Mouse (Mus musculus) megakaryocyte-erythroid progenitor cell, adult 5-6 weeks (primary cell): ENCODE data around the gene Cmklr1. TPM values are rescaled to one million over a fixed set of nuclear protein-coding genes. Genes with fewer than 3 reads are reported as not detected.

Source experiments
- ATAC-seq: replicated peaks from 2 replicates; pipeline ENCODE4 v1.8.0; 2016; ENCODE audit warnings: mild to moderate bottlenecking, inconsistent platforms; ENCODE audit not compliant: severe bottlenecking, poor library complexity, low FRiP score, low TSS enrichment
- total RNA-seq, 2 experiments: library from RNA; stranded (forward) in 1 of 2; stranded (reverse) in 1 of 2; fragments of 200-1000, 215-1000 nt in 1 of 2; fragments of >200 nt in 1 of 2; fragmentation: Nextera tagmentation in 1 of 2; gene quantifications; 2 replicates each; pipeline ENCODE4 v1.2.3; 2014 to 2017

The Cmklr1 gene
- total RNA-seq, 2 experiments from 2014 or later: 0.23 to 0.48 TPM

DNA sequence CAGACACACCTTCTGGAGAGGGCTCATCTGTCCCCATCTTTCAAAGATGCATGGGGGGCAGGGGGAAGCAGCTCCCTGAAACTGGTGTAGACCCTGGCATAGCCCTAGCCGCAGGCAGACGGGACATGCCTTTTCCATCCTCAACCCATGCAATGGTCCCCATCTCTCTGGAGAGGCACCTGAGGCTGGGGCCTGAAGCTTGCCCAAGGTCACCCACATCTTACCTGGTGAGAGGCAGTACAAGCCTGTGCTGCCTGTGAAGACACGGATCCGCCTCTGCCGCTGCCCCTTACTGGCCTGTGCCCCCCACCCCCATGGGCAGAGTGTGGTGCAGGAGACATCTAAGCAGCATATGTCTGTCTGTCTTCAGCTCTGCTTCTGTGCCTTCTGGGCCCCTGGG is 23.2 kb downstream of the Cmklr1 start:
- no peak for ATAC-seq

- no peak for ATAC-seq
Measured at GRCm38 (mm10) chr5:113626352-113626751, 23.9 kb downstream of the Cmklr1 start.

- ATAC-seq: no peak
Measured at GRCm38 (mm10) chr5:113625068-113625467, 25.2 kb downstream of the Cmklr1 start.

GRCm38 (mm10) chr5:113623052-113623451 is 27.2 kb downstream of the Cmklr1 start:
- ATAC-seq: no peak

GRCm38 (mm10) chr5:113620999-113621398 is 29.2 kb downstream of the Cmklr1 start:
- no peak for ATAC-seq

- ATAC-seq: no peak
Measured at GRCm38 (mm10) chr5:113620130-113620716, 30.0 kb downstream of the Cmklr1 start.

DNA sequence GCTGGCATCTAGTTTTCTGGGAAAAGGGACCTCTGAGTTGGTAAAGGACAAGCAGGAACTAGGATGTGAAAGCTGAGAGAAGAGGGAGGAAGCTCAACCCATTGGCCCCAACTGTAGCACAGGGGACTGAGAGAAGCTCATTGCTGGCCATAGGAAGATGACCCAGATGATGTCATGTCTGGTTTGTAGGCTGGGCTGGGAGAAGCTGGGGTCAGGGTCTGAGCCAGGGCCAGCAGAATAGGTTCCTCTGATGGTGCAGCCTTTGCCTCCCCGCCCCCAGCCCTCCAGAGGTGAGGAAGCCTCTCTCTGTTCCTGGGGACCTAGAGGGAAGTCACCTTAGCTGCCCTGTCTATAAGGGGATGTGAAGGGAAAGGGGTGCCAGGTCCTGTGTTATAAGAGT is 31.1 kb downstream of the Cmklr1 start:
- no peak for ATAC-seq

GRCm38 (mm10) chr5:113618716-113619115 is 31.5 kb downstream of the Cmklr1 start:
- ATAC-seq: no peak

DNA sequence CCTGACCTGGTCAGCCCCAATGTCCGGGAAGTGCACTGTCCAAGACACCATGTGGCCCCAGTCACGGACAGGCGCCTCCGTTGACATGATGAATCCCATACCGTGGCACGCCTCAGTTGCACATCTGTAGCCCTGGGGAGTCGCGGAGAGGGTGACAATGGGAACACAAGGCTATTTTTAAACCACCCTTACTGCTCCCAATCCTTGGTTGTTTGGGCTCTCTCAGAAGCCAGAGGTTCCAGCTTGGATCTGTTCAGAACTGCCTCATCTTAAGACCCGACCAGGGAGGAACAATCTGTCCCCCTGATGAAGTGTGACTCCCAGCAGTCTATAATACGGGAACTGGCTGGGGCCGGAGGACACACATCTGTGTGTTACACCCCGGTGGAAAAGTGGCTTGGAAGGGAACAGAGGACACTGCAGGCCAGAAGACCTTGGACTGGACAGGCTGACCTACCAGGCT is 38.4 kb downstream of the Cmklr1 start:
- ATAC-seq: no peak

DNA sequence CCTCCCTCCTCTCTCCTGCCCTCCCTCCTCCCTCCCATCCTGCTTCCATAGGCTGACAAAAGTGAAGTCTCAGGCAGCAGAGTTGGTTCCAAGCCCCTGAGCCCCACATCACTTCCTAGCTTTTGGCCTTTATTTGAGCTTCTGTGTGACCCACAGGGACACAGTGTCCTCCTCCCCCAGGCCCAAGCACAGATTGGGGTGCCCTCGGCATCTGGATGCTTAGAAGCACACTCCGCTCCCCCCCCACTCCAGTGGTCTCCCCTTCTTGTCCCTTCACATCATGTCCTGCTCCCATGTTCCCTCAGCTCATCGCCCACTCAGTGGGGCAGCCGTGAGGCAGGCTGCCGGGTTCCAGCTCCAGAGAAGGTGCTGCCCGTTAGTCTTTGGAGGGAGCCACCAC is 39.1 kb downstream of the Cmklr1 start:
- ATAC-seq: no peak

GRCm38 (mm10) chr5:113610490-113610889 is 39.7 kb downstream of the Cmklr1 start:
- ATAC-seq: no peak

DNA sequence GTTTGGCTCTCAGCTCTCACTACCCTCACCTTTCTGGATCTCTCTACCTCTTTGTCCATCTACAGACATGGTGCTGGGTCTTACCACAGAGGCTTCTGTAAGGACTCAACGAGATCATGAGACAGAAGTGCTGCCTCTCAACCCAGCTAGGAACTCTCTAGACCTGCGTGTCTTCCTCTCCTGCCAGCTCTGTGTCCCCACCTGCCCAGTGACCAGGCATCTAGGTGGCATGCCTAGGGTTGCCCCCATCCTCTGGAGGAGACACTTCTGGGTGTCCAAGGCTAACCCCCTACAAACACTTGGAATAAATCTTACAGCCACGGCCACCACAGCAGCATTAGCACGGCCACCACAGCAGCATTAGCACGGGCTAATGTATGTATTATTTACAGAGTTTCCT is 40.3 kb downstream of the Cmklr1 start:
- no peak for ATAC-seq

DNA sequence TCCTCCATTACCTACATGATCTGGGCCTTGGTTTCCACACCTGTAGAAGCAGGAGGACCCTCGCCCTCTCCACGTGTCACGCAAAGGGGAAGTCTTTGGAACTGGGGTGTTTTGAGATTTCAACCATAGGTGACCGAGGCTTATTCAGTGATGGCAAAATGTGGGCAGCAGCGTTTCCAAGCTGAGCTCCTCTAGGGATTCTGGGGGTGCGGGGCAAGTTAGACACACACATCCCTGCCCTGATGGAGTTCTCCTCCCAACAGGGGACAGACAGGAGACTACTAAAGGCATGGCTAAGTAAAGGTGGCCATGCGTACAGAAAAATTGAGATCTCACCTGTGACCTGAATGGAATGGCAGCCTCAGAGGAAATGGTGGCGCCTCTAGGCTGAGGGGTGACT is 41.7 kb downstream of the Cmklr1 start:
- no peak for ATAC-seq

GRCm38 (mm10) chr5:113607941-113608431 is 42.2 kb downstream of the Cmklr1 start:
- no peak for ATAC-seq

DNA sequence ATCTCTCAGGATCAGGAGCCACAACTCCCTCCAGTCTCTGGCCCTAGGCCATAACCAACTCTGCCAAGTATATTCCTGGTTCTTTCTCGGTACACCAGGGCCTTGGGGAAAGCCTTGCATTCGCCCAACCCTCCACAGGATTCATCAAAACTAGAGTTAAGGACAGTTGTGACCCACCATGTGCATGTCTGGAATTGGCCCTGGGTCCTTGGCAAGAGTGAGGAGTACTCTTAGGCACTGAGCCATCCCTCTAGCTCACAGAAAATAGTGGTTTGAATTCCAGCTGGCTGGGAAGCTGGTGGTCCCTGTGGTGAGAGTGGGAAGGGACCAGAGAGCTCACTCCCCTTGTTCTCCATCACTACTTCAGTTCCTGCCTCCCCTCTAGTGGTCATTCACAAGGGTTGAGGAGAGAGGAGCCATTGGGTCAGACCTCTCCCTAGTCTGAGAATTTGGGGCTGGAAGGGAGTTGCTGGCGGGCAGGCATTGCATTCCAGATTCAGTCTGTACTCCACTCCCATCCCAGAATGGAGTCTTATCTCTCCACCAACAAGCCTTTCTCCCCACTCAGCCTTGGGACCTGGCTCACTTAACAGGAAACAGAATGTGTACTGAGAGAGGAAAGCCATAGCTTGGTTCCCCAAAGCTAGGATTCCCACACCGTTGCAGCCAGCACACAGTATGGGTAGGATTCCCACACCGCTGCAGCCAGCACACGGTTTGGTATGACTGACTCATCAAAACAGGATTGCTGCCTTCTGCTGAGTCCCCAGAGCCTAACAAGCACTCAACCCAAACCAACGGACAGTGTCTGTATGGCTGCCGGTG is 43.1 kb downstream of the Cmklr1 start:
- ATAC-seq: no peak

DNA sequence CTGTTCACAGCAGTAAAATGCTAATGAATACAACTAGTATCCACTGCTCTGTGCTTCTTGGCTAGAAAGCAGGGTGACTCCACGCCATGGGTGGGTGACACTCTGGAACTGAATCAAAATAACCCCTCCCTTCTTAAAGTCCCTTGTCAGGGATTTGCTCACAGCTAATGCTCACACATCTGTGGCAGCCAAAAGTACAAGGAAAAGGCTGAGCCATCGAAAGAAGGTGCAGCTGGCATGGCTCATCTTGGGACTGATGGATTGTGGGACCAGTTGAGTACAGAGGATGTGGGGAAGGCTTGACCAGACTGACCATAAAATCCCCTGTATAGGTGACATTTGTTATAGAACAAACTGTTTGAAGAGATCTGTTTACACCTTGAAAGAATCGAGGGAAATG is 44.1 kb downstream of the Cmklr1 start:
- ATAC-seq: no peak

GRCm38 (mm10) chr5:113604758-113605157 is 45.5 kb downstream of the Cmklr1 start:
- ATAC-seq: no peak

- no peak for ATAC-seq
Measured at GRCm38 (mm10) chr5:113603471-113603870, 46.8 kb downstream of the Cmklr1 start.

DNA sequence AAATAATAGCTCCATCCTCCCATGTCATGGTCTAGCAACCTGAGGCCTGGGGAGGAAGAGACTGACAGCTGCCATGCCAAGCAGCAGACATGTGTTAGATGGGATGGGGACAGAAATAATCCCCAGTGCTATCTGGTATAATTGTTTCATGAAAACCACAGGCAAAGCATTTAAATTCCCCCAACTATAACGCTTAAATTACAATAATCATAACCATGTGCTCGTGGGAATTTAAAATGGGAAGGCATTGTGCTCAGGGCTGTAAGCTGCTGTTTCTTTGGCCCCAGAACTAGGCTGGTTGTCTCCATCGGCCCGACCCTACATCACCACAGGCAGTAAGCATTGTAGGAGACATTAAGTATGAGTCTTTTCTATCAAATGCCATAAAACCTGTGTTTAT is 49.4 kb downstream of the Cmklr1 start:
- no peak for ATAC-seq

DNA sequence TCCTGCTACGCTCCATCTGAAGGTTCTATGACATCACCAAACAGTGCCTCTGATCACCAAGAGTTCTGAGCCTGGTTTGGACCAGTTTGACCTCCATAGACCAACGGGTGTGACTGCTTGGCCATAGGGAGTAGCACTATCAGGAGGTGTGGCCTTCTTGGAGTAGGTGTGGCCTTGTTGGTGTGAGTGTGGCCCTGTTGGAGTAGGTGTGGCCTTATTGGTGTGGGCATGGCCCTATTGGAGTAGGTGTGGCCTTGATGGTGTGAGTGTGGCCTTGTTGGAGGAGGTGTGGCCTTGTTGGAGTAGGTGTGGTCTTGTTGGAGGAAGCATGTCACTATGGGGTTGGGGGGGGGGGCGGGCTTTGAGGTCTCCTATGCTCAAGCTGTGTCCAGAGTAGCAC is 50.0 kb downstream of the Cmklr1 start:
- no peak for ATAC-seq

- no peak for ATAC-seq
Measured at GRCm38 (mm10) chr5:113596780-113597353, 53.4 kb downstream of the Cmklr1 start.
